26 mouse cellular contexts compared by ENCODE assay signal in the genomic region with DNA sequence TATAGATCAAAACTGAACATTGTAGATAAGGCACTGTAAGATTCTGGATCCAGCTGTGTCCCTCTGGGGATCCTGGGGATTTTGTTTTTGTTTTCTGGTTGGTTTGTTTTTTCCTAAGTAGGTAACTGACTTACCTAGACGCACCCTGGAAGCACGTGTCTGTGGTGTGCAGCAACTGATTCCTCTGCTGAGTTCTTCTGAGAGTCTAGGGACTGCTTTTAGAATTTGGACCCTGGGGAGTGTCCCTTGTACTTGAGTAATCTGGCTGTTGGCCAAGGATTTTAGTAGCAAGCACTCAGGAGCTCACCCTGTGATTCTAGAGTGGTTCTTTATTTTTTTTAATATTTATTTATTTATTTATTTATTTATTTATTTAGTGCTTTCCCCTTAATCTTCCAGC.
DNase-seq lines count a peak whose midpoint lies in the region; ATAC-seq lines count a peak whose summit lies in the region.
"Had no signal": no experiment of that assay in that cellular context is flagged by ENCODE, and none has a peak within 500 bp of the region (broad histone marks: within the 10 kb centered on the region; RNA-seq: fewer than 3 reads in every experiment).

No protein-coding gene starts in this region.

- peaks cover 14% of the 10 kb centered on the region for H3K4me1 ChIP-seq in heart, embryonic 12.5 days (replicated peaks)
- H3K4me1 ChIP-seq: intestine, embryonic 15.5 days; limb, embryonic 15.5 days; liver, embryonic 15.5 days had no signal

- no peak overlapping the region for H3K4me2 ChIP-seq in heart, embryonic 12.5 days
- H3K4me2 ChIP-seq: embryonic facial prominence, embryonic 12.5 days; forebrain, embryonic 13.5 days; intestine, embryonic 15.5 days; limb, embryonic 15.5 days; liver, embryonic 15.5 days; neural tube, embryonic 13.5 days had no signal

- 75% methylated on average over 2 of the region's 2 CpGs for WGBS in heart, embryonic 12.5 days

- no peak overlapping the region for H3K9ac ChIP-seq in heart, embryonic 12.5 days
- H3K9ac ChIP-seq: embryonic facial prominence, embryonic 12.5 days; forebrain, embryonic 13.5 days; intestine, embryonic 15.5 days; limb, embryonic 15.5 days; liver, embryonic 15.5 days; neural tube, embryonic 13.5 days had no signal

- peak; percentile 89 for DNase-seq in heart, adult 11 months
- peak; percentile 22 for DNase-seq in kidney, postnatal 10 days
- no peak for DNase-seq in kidney, postnatal 4 days
- peak; percentile 8 for DNase-seq in MN1 (ENCODE audit: low spot score)
- peak; percentile 41 for DNase-seq in kidney, postnatal 14 days
- no peak for DNase-seq in ovary, postnatal 14 days (ENCODE audit: low spot score)
- DNase-seq: B cell, adult 2 months; cerebellum, adult 18-20 months; cerebellum, postnatal 14 days; gastrocnemius, postnatal 36 days; left cerebral cortex, postnatal 4 days; right cerebral cortex, postnatal 4 days; thymus, postnatal 14 days had no signal

- H3K36me3 ChIP-seq in heart, embryonic 12.5 days = peaks cover 7% of the 10 kb centered on the region
- H3K36me3 ChIP-seq: limb, embryonic 15.5 days; neural tube, embryonic 13.5 days had no signal

- no peak overlapping the region for H3K4me3 ChIP-seq in heart, embryonic 12.5 days
- H3K4me3 ChIP-seq: embryonic facial prominence, embryonic 12.5 days; erythroblast, embryonic 14.5 days; forebrain, embryonic 13.5 days; intestine, embryonic 15.5 days; limb, embryonic 15.5 days; liver, embryonic 15.5 days; midbrain, embryonic 10.5 days; myocyte; neural tube, embryonic 13.5 days had no signal

- peaks cover 10% of the 10 kb centered on the region for H3K9me3 ChIP-seq in heart, embryonic 12.5 days (replicated peaks)
- H3K9me3 ChIP-seq: intestine, embryonic 15.5 days; limb, embryonic 15.5 days; liver, embryonic 15.5 days had no signal

- no peaks in the 10 kb centered on the region for H3K27me3 ChIP-seq in heart, embryonic 12.5 days (replicated peaks)
- H3K27me3 ChIP-seq: CH12.LX; embryonic facial prominence, embryonic 12.5 days; forebrain, embryonic 13.5 days; intestine, embryonic 15.5 days; limb, embryonic 15.5 days; liver, embryonic 15.5 days; neural tube, embryonic 13.5 days had no signal

- no peak for ATAC-seq in heart, embryonic 12.5 days (ENCODE audit: insufficient number of reproducible peaks, low FRiP score)
- ATAC-seq: forebrain, embryonic 13.5 days; hindbrain, embryonic 16.5 days; intestine, embryonic 15.5 days; midbrain, embryonic 16.5 days had no signal

- H3K27ac ChIP-seq in heart, embryonic 12.5 days (ENCODE audit: poor library complexity, severe bottlenecking) = no peak overlapping the region
- H3K27ac ChIP-seq: embryonic facial prominence, embryonic 12.5 days; forebrain, embryonic 13.5 days; intestine, embryonic 15.5 days; limb, embryonic 15.5 days; liver, embryonic 15.5 days; midbrain, embryonic 10.5 days; neural tube, embryonic 13.5 days had no signal

Comparison
In these comparisons a context has a peak if more than half of its experiments do, and no peak if none do; other contexts are left out.
1. DNase-seq: peak in heart, adult 11 months (single experiment), kidney, postnatal 10 days (single experiment), MN1 (single experiment) and kidney, postnatal 14 days (single experiment); none in kidney, postnatal 4 days (0 of 2) and ovary, postnatal 14 days (single experiment).